10 mouse cellular contexts compared by ENCODE assay signal in genomic region chr16:76644281-76644680, GRCm38 (mm10).
"Had no signal": no experiment of that assay in that cellular context is flagged by ENCODE, and none has a peak within 500 bp of the region (broad histone marks: within the 10 kb centered on the region; RNA-seq: fewer than 3 reads in every experiment).

No protein-coding gene starts in this region.

- DNase-seq: kidney, adult 18-20 months; kidney, postnatal 10 days; layer of hippocampus, adult 9-11 months; layer of hippocampus, postnatal 36 days; liver; liver, embryonic 13.5 days; liver, postnatal 0 days; thymus, postnatal 36 days had no signal

- H3K4me3 ChIP-seq: intestine, embryonic 15.5 days; liver, embryonic 13.5 days; midbrain, embryonic 12.5 days had no signal

- H3K27me3 ChIP-seq: intestine, embryonic 15.5 days; liver, embryonic 13.5 days; midbrain, embryonic 12.5 days had no signal

- H3K36me3 ChIP-seq: intestine, embryonic 15.5 days; liver, embryonic 13.5 days; midbrain, embryonic 12.5 days had no signal

- H3K4me1 ChIP-seq: intestine, embryonic 15.5 days; liver, embryonic 13.5 days; midbrain, embryonic 12.5 days had no signal

- H3K4me2 ChIP-seq: intestine, embryonic 15.5 days; liver, embryonic 13.5 days; midbrain, embryonic 12.5 days had no signal

- H3K27ac ChIP-seq: intestine, embryonic 15.5 days; liver, embryonic 13.5 days; midbrain, embryonic 12.5 days had no signal

- H3K9ac ChIP-seq: intestine, embryonic 15.5 days; liver, embryonic 13.5 days; liver, postnatal 0 days; midbrain, embryonic 12.5 days had no signal

- ATAC-seq: intestine, embryonic 15.5 days; liver, postnatal 0 days had no signal

- H3K9me3 ChIP-seq: intestine, embryonic 15.5 days; liver, embryonic 13.5 days; midbrain, embryonic 12.5 days had no signal
